Mouse (Mus musculus): Measurements from ENCODE around the gene Shank2. TPM values are rescaled to one million over a fixed set of nuclear protein-coding genes. Genes with fewer than 3 reads are reported as not detected.

Shank2 gene
- total RNA-seq, 1 experiment from 2014 or later, result not detected

- no peak for ATAC-seq (replicated peaks in 1 of 2; ENCODE audit: insufficient read depth in 1 of 2, low FRiP score in 2 of 2, low TSS enrichment in 1 of 2, low read depth in 1 of 2, poor library complexity in 2 of 2, severe bottlenecking in 2 of 2)
These were observed 133.0 kb downstream of the Shank2 start for GRCm38 (mm10) chr7:144134699-144135098.

- no peak for ATAC-seq (replicated peaks in 1 of 2; ENCODE audit: insufficient read depth in 1 of 2, low FRiP score in 2 of 2, low TSS enrichment in 1 of 2, low read depth in 1 of 2, poor library complexity in 2 of 2, severe bottlenecking in 2 of 2)
These were observed 136.1 kb downstream of the Shank2 start for GRCm38 (mm10) chr7:144137827-144138226.

- no peak for ATAC-seq (replicated peaks in 1 of 2; ENCODE audit: insufficient read depth in 1 of 2, low FRiP score in 2 of 2, low TSS enrichment in 1 of 2, low read depth in 1 of 2, poor library complexity in 2 of 2, severe bottlenecking in 2 of 2)
These were observed 136.7 kb downstream of the Shank2 start for GRCm38 (mm10) chr7:144138476-144138875.

- ATAC-seq (replicated peaks in 1 of 2; ENCODE audit: insufficient read depth in 1 of 2, low FRiP score in 2 of 2, low TSS enrichment in 1 of 2, low read depth in 1 of 2, poor library complexity in 2 of 2, severe bottlenecking in 2 of 2), result no peak
These were observed 138.0 kb downstream of the Shank2 start for GRCm38 (mm10) chr7:144139691-144140090.

- no peak for ATAC-seq (replicated peaks in 1 of 2; ENCODE audit: insufficient read depth in 1 of 2, low FRiP score in 2 of 2, low TSS enrichment in 1 of 2, low read depth in 1 of 2, poor library complexity in 2 of 2, severe bottlenecking in 2 of 2)
These were observed 138.7 kb downstream of the Shank2 start for GRCm38 (mm10) chr7:144140470-144140869.

- ATAC-seq (replicated peaks in 1 of 2; ENCODE audit: insufficient read depth in 1 of 2, low FRiP score in 2 of 2, low TSS enrichment in 1 of 2, low read depth in 1 of 2, poor library complexity in 2 of 2, severe bottlenecking in 2 of 2), result no peak
These were observed 140.3 kb downstream of the Shank2 start for GRCm38 (mm10) chr7:144142036-144142435.

- ATAC-seq (replicated peaks in 1 of 2; ENCODE audit: insufficient read depth in 1 of 2, low FRiP score in 2 of 2, low TSS enrichment in 1 of 2, low read depth in 1 of 2, poor library complexity in 2 of 2, severe bottlenecking in 2 of 2), result no peak
These were observed 142.2 kb downstream of the Shank2 start for GRCm38 (mm10) chr7:144143941-144144340.

- no peak for ATAC-seq (replicated peaks in 1 of 2; ENCODE audit: insufficient read depth in 1 of 2, low FRiP score in 2 of 2, low TSS enrichment in 1 of 2, low read depth in 1 of 2, poor library complexity in 2 of 2, severe bottlenecking in 2 of 2)
These were observed 146.4 kb downstream of the Shank2 start for GRCm38 (mm10) chr7:144148111-144148510.

- ATAC-seq (replicated peaks in 1 of 2; ENCODE audit: insufficient read depth in 1 of 2, low FRiP score in 2 of 2, low TSS enrichment in 1 of 2, low read depth in 1 of 2, poor library complexity in 2 of 2, severe bottlenecking in 2 of 2), result no peak
These were observed 151.4 kb downstream of the Shank2 start for GRCm38 (mm10) chr7:144153124-144153523.

- ATAC-seq (replicated peaks in 1 of 2; ENCODE audit: insufficient read depth in 1 of 2, low FRiP score in 2 of 2, low TSS enrichment in 1 of 2, low read depth in 1 of 2, poor library complexity in 2 of 2, severe bottlenecking in 2 of 2), result no peak
These were observed 152.0 kb downstream of the Shank2 start for GRCm38 (mm10) chr7:144153682-144154081.

- ATAC-seq (replicated peaks in 1 of 2; ENCODE audit: insufficient read depth in 1 of 2, low FRiP score in 2 of 2, low TSS enrichment in 1 of 2, low read depth in 1 of 2, poor library complexity in 2 of 2, severe bottlenecking in 2 of 2), result no peak
These were observed 156.2 kb downstream of the Shank2 start for GRCm38 (mm10) chr7:144157936-144158335.

GRCm38 (mm10) chr7:144159556-144159955 is 157.8 kb downstream of the Shank2 start:
- no peak for ATAC-seq (replicated peaks in 1 of 2; ENCODE audit: insufficient read depth in 1 of 2, low FRiP score in 2 of 2, low TSS enrichment in 1 of 2, low read depth in 1 of 2, poor library complexity in 2 of 2, severe bottlenecking in 2 of 2)

- no peak for ATAC-seq (replicated peaks in 1 of 2; ENCODE audit: insufficient read depth in 1 of 2, low FRiP score in 2 of 2, low TSS enrichment in 1 of 2, low read depth in 1 of 2, poor library complexity in 2 of 2, severe bottlenecking in 2 of 2)
These were observed 158.3 kb downstream of the Shank2 start for GRCm38 (mm10) chr7:144160066-144160465.

- ATAC-seq (replicated peaks in 1 of 2; ENCODE audit: insufficient read depth in 1 of 2, low FRiP score in 2 of 2, low TSS enrichment in 1 of 2, low read depth in 1 of 2, poor library complexity in 2 of 2, severe bottlenecking in 2 of 2), result no peak
These were observed 159.0 kb downstream of the Shank2 start for GRCm38 (mm10) chr7:144160646-144161249.

- no peak for ATAC-seq (replicated peaks in 1 of 2; ENCODE audit: insufficient read depth in 1 of 2, low FRiP score in 2 of 2, low TSS enrichment in 1 of 2, low read depth in 1 of 2, poor library complexity in 2 of 2, severe bottlenecking in 2 of 2)
These were observed 168.5 kb downstream of the Shank2 start for GRCm38 (mm10) chr7:144170272-144170671.

- ATAC-seq (replicated peaks in 1 of 2; ENCODE audit: insufficient read depth in 1 of 2, low FRiP score in 2 of 2, low TSS enrichment in 1 of 2, low read depth in 1 of 2, poor library complexity in 2 of 2, severe bottlenecking in 2 of 2), result no peak
These were observed 169.0 kb downstream of the Shank2 start for GRCm38 (mm10) chr7:144170686-144171085.

- no peak for ATAC-seq (replicated peaks in 1 of 2; ENCODE audit: insufficient read depth in 1 of 2, low FRiP score in 2 of 2, low TSS enrichment in 1 of 2, low read depth in 1 of 2, poor library complexity in 2 of 2, severe bottlenecking in 2 of 2)
These were observed 172.1 kb downstream of the Shank2 start for GRCm38 (mm10) chr7:144173869-144174268.

- ATAC-seq (replicated peaks in 1 of 2; ENCODE audit: insufficient read depth in 1 of 2, low FRiP score in 2 of 2, low TSS enrichment in 1 of 2, low read depth in 1 of 2, poor library complexity in 2 of 2, severe bottlenecking in 2 of 2), result no peak
These were observed 172.6 kb downstream of the Shank2 start for GRCm38 (mm10) chr7:144174329-144174728.

GRCm38 (mm10) chr7:144175025-144175424 is 173.3 kb downstream of the Shank2 start:
- no peak for ATAC-seq (replicated peaks in 1 of 2; ENCODE audit: insufficient read depth in 1 of 2, low FRiP score in 2 of 2, low TSS enrichment in 1 of 2, low read depth in 1 of 2, poor library complexity in 2 of 2, severe bottlenecking in 2 of 2)

Data from hematopoietic stem cell, adult 5-6 weeks (primary cell).